Mouse (Mus musculus) thymus, postnatal 14 days (tissue): ENCODE results near the gene Il5ra.
A peak's percentile ranks its signal among the peaks of the same experiment; 100 is the strongest.

Experiments
- DNase-seq: peaks from one replicate; pipeline ENCODE4 v3.0.0; 2021

The Il5ra gene

GRCm38 (mm10) chr6:106732563-106732962 lies 16.3 kb downstream of the Il5ra start:
- DNase-seq = no peak

- no peak for DNase-seq
Measured at GRCm38 (mm10) chr6:106729682-106730314, 19.0 kb downstream of the Il5ra start.

GRCm38 (mm10) chr6:106727703-106728102 lies 21.1 kb downstream of the Il5ra start:
- DNase-seq = no peak

- no peak for DNase-seq
Measured at GRCm38 (mm10) chr6:106726078-106726477, 22.8 kb downstream of the Il5ra start.

- DNase-seq = no peak
Measured at GRCm38 (mm10) chr6:106725642-106726041, 23.2 kb downstream of the Il5ra start.

- DNase-seq = no peak
Measured at GRCm38 (mm10) chr6:106705506-106706035, 43.3 kb downstream of the Il5ra start.

- no peak for DNase-seq
Measured at GRCm38 (mm10) chr6:106701931-106702330, 46.9 kb downstream of the Il5ra start.

- DNase-seq = no peak
Measured at GRCm38 (mm10) chr6:106675581-106675980, 73.3 kb downstream of the Il5ra start.

GRCm38 (mm10) chr6:106663780-106664651 lies 84.8 kb downstream of the Il5ra start:
- DNase-seq = peak; percentile 59
